9 mouse cellular contexts compared by ENCODE assay signal in the genomic region with DNA sequence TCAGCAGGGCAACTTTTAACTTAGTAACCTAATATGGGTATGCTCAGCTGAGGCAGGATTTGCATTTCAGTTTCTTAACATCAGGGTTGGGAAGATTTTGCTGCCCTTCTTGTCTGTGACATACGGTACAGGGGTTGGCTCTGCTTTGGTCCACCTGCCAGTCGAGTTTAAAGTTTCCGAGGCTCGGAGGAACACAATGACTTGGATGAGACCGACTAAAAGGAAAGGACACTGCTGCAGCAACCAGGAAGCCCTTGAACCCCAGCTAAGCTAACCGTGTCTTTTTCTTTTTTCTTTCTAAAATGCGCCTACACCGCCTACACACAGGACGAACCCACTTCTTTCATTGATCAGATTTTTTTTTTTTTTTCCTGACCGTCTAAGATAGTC. TPM values are rescaled to one million over a fixed set of nuclear protein-coding genes. Genes with fewer than 3 reads are reported as not detected.
DNase-seq lines count a peak whose midpoint lies in the region; ATAC-seq lines count a peak whose summit lies in the region.
"Had no signal": no experiment of that assay in that cellular context is flagged by ENCODE, and none has a peak within 500 bp of the region (broad histone marks: within the 10 kb centered on the region; RNA-seq: fewer than 3 reads in every experiment).

A gene (plus strand): TSS at position 166 of the 390 bp plus-strand sequence.

- H3K4me3 ChIP-seq in midbrain, embryonic 11.5 days (ENCODE audit: low read depth, low read length), result peak within 1 kb of the TSS; percentile 57
- H3K4me3 ChIP-seq in stomach, embryonic 15.5 days (replicated peaks), result peak within 1 kb of the TSS; percentile 83

- no peaks in the 10 kb centered on the region for H3K27me3 ChIP-seq in midbrain, embryonic 11.5 days (ENCODE audit: control insufficient read depth, insufficient read depth, low read length)
- H3K27me3 ChIP-seq in stomach, embryonic 15.5 days (replicated peaks), result no peaks in the 10 kb centered on the region

- H3K9me3 ChIP-seq in midbrain, embryonic 11.5 days (ENCODE audit: control insufficient read depth, low read length), result no peaks in the 10 kb centered on the region
- no peaks in the 10 kb centered on the region for H3K9me3 ChIP-seq in stomach, embryonic 15.5 days

- intact Hi-C loops in gastrocnemius, postnatal 14 days (cut with DNase I; ENCODE audit: low total_unique reads), result no loop called here
- intact Hi-C loops in left cerebral cortex, postnatal 25 days (cut with DNase I), result loop anchor here (5.0 kb wide), 1 partner anchor 42 kb away; no protein-coding TSS in a partner anchor

- peak; percentile 54 to 87 for DNase-seq in adrenal gland, adult (ENCODE audit: inconsistent age in 2 of 2, low spot score in 1 of 2)
- peak; percentile 4 to 18 for DNase-seq in cerebellum, postnatal 36 days
- peak; percentile 38 for DNase-seq in gastrocnemius, postnatal 14 days
- DNase-seq in hindlimb bud, embryonic 11.5 days (ENCODE audit: extremely low spot score, low read depth, low spot score), result peak; percentile 33
- peak; percentile 55 to 72 for DNase-seq in left cerebral cortex, postnatal 25 days (ENCODE audit: low spot score in 2 of 2)
- peak; percentile 93 for DNase-seq in midbrain, embryonic 11.5 days (ENCODE audit: low spot score, missing footprints)
- DNase-seq in B cell, adult 2 months, result no peak

- H3K4me1 ChIP-seq in midbrain, embryonic 11.5 days (ENCODE audit: control insufficient read depth, insufficient read depth, low read length), result no peaks in the 10 kb centered on the region; the same call in 1 of the 2 replicates
- H3K4me1 ChIP-seq in stomach, embryonic 15.5 days, result peaks cover 3% of the 10 kb centered on the region; the same call in 1 of the 2 replicates

- H3K27ac ChIP-seq in midbrain, embryonic 11.5 days (ENCODE audit: low read depth, low read length), result peak within 1 kb of the TSS; percentile 55
- H3K27ac ChIP-seq in stomach, embryonic 15.5 days, result peak within 1 kb of the TSS; percentile 91
- H3K27ac ChIP-seq: macrophage had no signal

- 1% methylated on average over 10 of the region's 10 CpGs for WGBS in midbrain, embryonic 11.5 days
- WGBS in stomach, embryonic 15.5 days, result 0% methylated on average over 10 of the region's 10 CpGs

- no peaks in the 10 kb centered on the region for H3K36me3 ChIP-seq in midbrain, embryonic 11.5 days (ENCODE audit: control insufficient read depth, insufficient read depth, low read length)
- H3K36me3 ChIP-seq in stomach, embryonic 15.5 days, result no peaks in the 10 kb centered on the region

- peak; percentile 20 for ATAC-seq in midbrain, embryonic 11.5 days (ENCODE audit: low FRiP score)
- ATAC-seq in stomach, embryonic 15.5 days (ENCODE audit: insufficient read depth, low FRiP score, low read depth), result peak; percentile 66

- peak within 1 kb of the TSS; percentile 76 for H3K9ac ChIP-seq in midbrain, embryonic 11.5 days (ENCODE audit: low read length)
- peak within 1 kb of the TSS; percentile 80 for H3K9ac ChIP-seq in stomach, embryonic 15.5 days

- peak within 1 kb of the TSS; percentile 49 for H3K4me2 ChIP-seq in midbrain, embryonic 11.5 days
- peak within 1 kb of the TSS; percentile 88 for H3K4me2 ChIP-seq in stomach, embryonic 15.5 days

RNA-seq across cellular contexts. Expression of the gene that starts here (rescaled TPM):
- 1 to 10 TPM; 2.9 to 4.4 TPM for total RNA-seq in gastrocnemius, postnatal 14 days (2021)
- 1 to 10 TPM; 9.1 to 9.7 TPM for total RNA-seq in left cerebral cortex, postnatal 25 days (2021)
- 4.3 and 4.6 TPM in 2 replicates for polyA plus RNA-seq in midbrain, embryonic 11.5 days (2014; fragmentation: Nextera tagmentation; extraction: Ambion mirVana)
- polyA plus RNA-seq in stomach, embryonic 15.5 days (2015; fragmentation: Nextera tagmentation; extraction: Ambion mirVana), result 33.9 and 37.3 TPM in 2 replicates
- polyA plus RNA-seq: macrophage had no signal

Comparison
In these comparisons a context has a peak if more than half of its experiments do, and no peak if none do; other contexts are left out.
1. DNase-seq: peak in adrenal gland, adult (2 of 2), cerebellum, postnatal 36 days (2 of 2), gastrocnemius, postnatal 14 days (single experiment), hindlimb bud, embryonic 11.5 days (single experiment), left cerebral cortex, postnatal 25 days (2 of 2) and midbrain, embryonic 11.5 days (single experiment); none in B cell, adult 2 months (0 of 2).